Mouse (Mus musculus) spleen, adult 2 months (tissue): ENCODE results near the gene Tbc1d2b. TPM values are rescaled to one million over a fixed set of nuclear protein-coding genes. Genes with fewer than 3 reads are reported as not detected.
A peak's percentile ranks its signal among the peaks of the same experiment; 100 is the strongest.

Experiments
- DNase-seq, 2 experiments: peaks; one replicate each; pipeline versions ENCODE4 v3.0.0 to v3.0.0-alpha.2; 2012 to 2021; ENCODE audit warnings: low spot score in 2 of 2, low read depth in 1 of 2
- H3K27ac ChIP-seq: fragments of 200-500 bp; 2 replicates; pipeline ENCODE4 v1.5.1; 2012; ENCODE audit warnings: low read length, inconsistent platforms; ENCODE audit not compliant: insufficient read depth
- H3K27me3 ChIP-seq: fragments of 200-500 bp; 2 replicates; pipeline ENCODE4 v1.6.1; 2012; ENCODE audit warnings: mild to moderate bottlenecking, moderate library complexity, low read length, inconsistent platforms; ENCODE audit not compliant: control insufficient read depth, insufficient read depth
- H3K36me3 ChIP-seq: fragments of 200-500 bp; 2 replicates; pipeline ENCODE4 v1.6.1; 2012; ENCODE audit warnings: mild to moderate bottlenecking, low read length, inconsistent platforms; ENCODE audit not compliant: control insufficient read depth, insufficient read depth
- H3K4me1 ChIP-seq: fragments of 200-500 bp; 2 replicates; pipeline ENCODE4 v1.6.1; 2011; ENCODE audit warnings: inconsistent platforms; ENCODE audit not compliant: control insufficient read depth, insufficient read depth, insufficient read length
- H3K4me3 ChIP-seq: fragments of 200-500 bp; 2 replicates; pipeline ENCODE4 v1.5.1; 2011; ENCODE audit warnings: mild to moderate bottlenecking, inconsistent platforms; ENCODE audit not compliant: insufficient read depth, insufficient read length; ENCODE audit errors: extremely low read depth
- CTCF ChIP-seq: fragments of 200-500 bp; IDR thresholded peaks from 2 replicates; pipeline ENCODE4 v1.5.1; 2011; ENCODE audit warnings: mild to moderate bottlenecking, inconsistent platforms; ENCODE audit not compliant: insufficient read depth, insufficient read length, insufficient replicate concordance; ENCODE audit errors: extremely low read depth
- POLR2A ChIP-seq: fragments of 200-500 bp; IDR thresholded peaks from 2 replicates; pipeline ENCODE4 v1.6.1; 2011; ENCODE audit warnings: low read depth, low read length, inconsistent platforms
- WGBS: fragments of 180-500 bp; shearing (Covaris S2); methylation state at CpG from one replicate; pipeline ENCODE4 v1.1.7; 2018; 5-methylcytosine and 5-hydroxymethylcytosine counted together
- polyA plus RNA-seq: library from polyadenylated mRNA; depleted of rRNA; stranded (reverse); fragments of >200 nt; gene quantifications from 2 replicates; pipeline ENCODE4 v1.2.3, GENCODE M21; 2012

The Tbc1d2b gene
- polyA plus RNA-seq, 1 experiment = 26.4 TPM

DNA sequence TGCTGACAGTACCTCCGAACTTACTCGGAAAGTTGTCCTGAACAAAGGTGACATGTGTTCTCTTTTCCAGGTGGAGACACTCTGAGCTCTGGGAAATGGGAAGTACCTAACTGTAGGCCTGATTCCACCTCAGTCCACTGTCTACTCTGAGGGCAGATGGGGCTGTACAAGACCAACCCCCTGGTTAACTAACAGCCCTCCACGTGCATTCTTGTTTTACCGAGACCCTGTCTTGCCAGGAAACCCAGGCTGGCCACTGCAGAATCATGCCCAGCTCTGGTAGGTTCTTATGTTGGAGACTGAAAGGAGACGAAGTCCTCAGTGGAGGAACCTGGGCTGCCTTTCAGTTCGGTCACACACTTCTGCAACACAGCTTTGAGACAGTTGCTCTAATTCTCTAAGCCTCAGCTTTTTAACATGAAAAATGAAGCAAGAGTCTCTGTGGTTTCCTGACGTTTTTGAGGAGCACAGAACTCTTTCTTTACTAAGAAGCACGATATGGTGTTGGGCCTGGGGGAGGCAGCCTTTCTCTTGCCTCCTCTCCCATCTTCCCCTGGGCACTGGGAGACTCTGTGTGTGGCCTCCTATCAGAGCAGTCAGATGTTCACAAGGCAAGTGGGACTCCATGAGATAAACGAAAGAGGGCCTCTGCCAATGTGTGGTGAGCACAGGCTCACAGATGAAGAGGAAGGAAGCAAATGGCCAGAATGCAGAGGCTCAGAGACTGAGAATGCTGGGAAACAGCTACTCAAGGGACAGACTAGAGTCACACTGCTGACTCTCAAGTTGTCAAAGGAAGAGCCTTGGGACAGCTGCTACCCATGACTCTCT lies 33.2 kb downstream of the Tbc1d2b start:
- no peak for DNase-seq
- peaks cover 15% of the 10 kb centered on the region; the same call in 1 of the 2 replicates for H3K4me1 ChIP-seq
- WGBS = 31% methylated on average over 9 of the region's 9 CpGs

GRCm38 (mm10) chr9:90236817-90237216 lies 33.8 kb downstream of the Tbc1d2b start:
- WGBS = 75% methylated on average over 5 of the region's 5 CpGs
- peak overlapping the region; percentile 55 for H3K27ac ChIP-seq
- DNase-seq = no peak
- H3K4me3 ChIP-seq = no peak overlapping the region
- peaks cover 15% of the 10 kb centered on the region; the same call in 1 of the 2 replicates for H3K4me1 ChIP-seq
- TF ChIP-seq POLR2A (no peak), CTCF (no peak)
- no peaks in the 10 kb centered on the region for H3K27me3 ChIP-seq
- no peaks in the 10 kb centered on the region for H3K36me3 ChIP-seq

More for the DNA sequence above, 33.2 kb downstream of the Tbc1d2b start:
- peak overlapping the region; percentile 55 for H3K27ac ChIP-seq
- no peaks in the 10 kb centered on the region for H3K36me3 ChIP-seq
- H3K4me3 ChIP-seq = no peak overlapping the region
- TF ChIP-seq CTCF (no peak), POLR2A (no peak)
- H3K27me3 ChIP-seq = no peaks in the 10 kb centered on the region

- no peak overlapping the region for H3K4me3 ChIP-seq
- no peak for DNase-seq
- H3K27me3 ChIP-seq = no peaks in the 10 kb centered on the region
- WGBS = 70% methylated on average over 10 of the region's 10 CpGs
- H3K36me3 ChIP-seq = no peaks in the 10 kb centered on the region
- peak overlapping the region; percentile 55 for H3K27ac ChIP-seq
- peaks cover 15% of the 10 kb centered on the region; the same call in 1 of the 2 replicates for H3K4me1 ChIP-seq
- no peak for TF ChIP-seq POLR2A
- TF ChIP-seq CTCF = no peak
Measured at GRCm38 (mm10) chr9:90235258-90235882, 35.2 kb downstream of the Tbc1d2b start.

- Histone ChIP-seq H3K27ac (peak overlapping the region; percentile 55; the same call in 1 of the 2 replicates), H3K36me3 (no peaks in the 10 kb centered on the region), H3K4me1 (peaks cover 15% of the 10 kb centered on the region; the same call in 1 of the 2 replicates), H3K4me3 (no peak overlapping the region), H3K27me3 (no peaks in the 10 kb centered on the region)
- 83% methylated on average over 5 of the region's 5 CpGs for WGBS
- no peak for TF ChIP-seq POLR2A
- no peak for DNase-seq
Measured at GRCm38 (mm10) chr9:90234786-90235185, 35.8 kb downstream of the Tbc1d2b start.

DNA sequence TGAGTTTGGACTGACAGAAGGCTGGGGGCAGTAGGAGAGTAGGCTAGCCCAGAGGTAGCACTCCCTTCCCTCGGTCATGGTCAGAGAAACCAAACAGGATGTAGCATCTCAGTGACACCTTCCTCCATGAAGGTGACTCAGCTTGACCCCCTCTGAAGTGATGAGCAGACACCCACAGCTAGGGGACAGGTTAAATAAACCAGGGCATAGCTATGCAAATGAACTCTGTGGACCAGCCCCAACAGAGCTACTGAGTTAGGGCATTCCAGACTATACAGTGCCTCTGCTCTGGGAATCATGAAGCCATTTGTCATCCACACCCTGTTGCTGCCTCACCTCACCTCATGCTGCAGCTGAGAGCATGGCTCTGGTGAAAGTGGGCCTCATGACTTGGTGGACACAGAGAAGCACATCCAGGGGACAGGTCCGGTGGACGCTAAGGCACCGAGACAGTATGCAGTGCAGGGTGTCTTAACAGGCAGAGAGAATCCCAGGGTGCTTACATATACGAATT lies 36.6 kb downstream of the Tbc1d2b start:
- no peak for TF ChIP-seq POLR2A
- no peak for TF ChIP-seq CTCF
- Histone ChIP-seq H3K4me1 (peaks cover 15% of the 10 kb centered on the region; the same call in 1 of the 2 replicates), H3K4me3 (no peak overlapping the region), H3K27me3 (no peaks in the 10 kb centered on the region), H3K27ac (no peak overlapping the region), H3K36me3 (no peaks in the 10 kb centered on the region)
- 89% methylated on average over 5 of the region's 5 CpGs for WGBS
- DNase-seq = no peak

- no peak overlapping the region for H3K4me3 ChIP-seq
- no peak overlapping the region; the same call in 1 of the 2 replicates for H3K27ac ChIP-seq
- no peaks in the 10 kb centered on the region for H3K27me3 ChIP-seq
- no peak for DNase-seq
- 67% methylated on average over 8 of the region's 8 CpGs for whole genome bisulfite sequencing
- peaks cover 15% of the 10 kb centered on the region; the same call in 1 of the 2 replicates for H3K4me1 ChIP-seq
- no peaks in the 10 kb centered on the region for H3K36me3 ChIP-seq
- TF ChIP-seq CTCF (no peak), POLR2A (no peak)
Measured at GRCm38 (mm10) chr9:90232781-90233690, 37.6 kb downstream of the Tbc1d2b start.
